Mouse (Mus musculus): ENCODE data around the gene 6030408B16Rik. TPM values are rescaled to one million over a fixed set of nuclear protein-coding genes. Genes with fewer than 3 reads are reported as not detected.

6030408B16Rik gene
- polyA plus RNA-seq, 1 experiment: 0.41 TPM

DNA sequence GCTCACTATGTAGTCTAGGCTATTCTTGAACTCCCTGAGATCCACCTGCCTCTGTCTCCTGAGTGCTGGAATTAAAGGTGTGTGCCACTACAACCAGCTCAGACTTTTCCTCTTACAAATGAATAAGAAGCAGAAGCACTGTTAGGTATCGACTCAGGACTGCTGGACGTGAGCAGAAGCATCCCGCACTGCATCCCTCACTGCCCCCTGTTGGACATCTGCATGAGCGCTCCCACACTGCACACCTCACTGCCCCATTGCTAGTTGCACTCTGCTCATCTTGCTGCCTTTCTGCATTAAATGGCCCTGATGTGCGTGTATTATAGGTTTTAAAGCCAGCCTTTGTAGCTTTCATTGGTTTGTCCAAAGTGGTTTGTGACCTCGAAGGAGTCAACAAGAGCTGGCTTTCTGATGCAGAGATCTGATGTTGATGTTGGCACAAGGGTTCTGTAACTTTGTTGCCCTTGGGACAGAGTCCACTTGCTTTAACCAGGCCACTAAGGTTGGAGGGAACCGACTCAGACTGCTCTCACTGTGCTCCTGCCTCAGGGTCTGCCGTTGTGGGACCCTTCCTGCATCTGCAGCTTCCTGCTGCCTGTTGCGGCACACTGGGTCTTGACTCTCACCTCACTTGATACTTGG is 6.8 kb upstream of the 6030408B16Rik start:
- no peak for TF ChIP-seq POLR2A (IDR thresholded peaks at IDR 0.05; ENCODE audit: borderline replicate concordance, extremely low read depth, insufficient read depth, insufficient read length, poor library complexity, severe bottlenecking)
- peak; percentile 44; the same call in 1 of the 2 replicates for TF ChIP-seq CTCF (IDR thresholded peaks at IDR 0.05; ENCODE audit: borderline replicate concordance, extremely low read depth, insufficient read depth, insufficient read length)
- DNase-seq (ENCODE audit: low read depth): peak; percentile 9

DNA sequence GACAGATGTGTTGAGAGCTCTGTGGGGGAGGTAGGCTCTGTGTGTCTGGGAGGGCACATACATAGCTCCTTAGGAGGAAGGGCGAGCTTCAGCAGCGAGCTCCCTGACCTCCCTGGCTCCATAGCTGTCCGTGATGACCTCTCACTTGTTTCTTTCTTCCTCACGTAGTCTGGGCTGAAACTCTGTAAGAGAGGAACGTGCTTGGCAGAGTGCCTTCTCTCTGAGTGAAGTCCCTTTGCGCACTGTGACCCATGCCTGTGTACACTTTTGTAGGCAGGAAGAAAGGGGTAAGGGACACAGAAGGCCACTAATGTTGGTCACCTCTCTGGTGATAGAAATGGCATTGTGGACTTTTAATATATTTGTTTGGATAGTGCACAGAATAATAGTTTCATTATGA is 5.7 kb upstream of the 6030408B16Rik start:
- no peak for DNase-seq (ENCODE audit: low read depth)
- TF ChIP-seq CTCF (IDR thresholded peaks at IDR 0.05; ENCODE audit: borderline replicate concordance, extremely low read depth, insufficient read depth, insufficient read length) (no peak), POLR2A (IDR thresholded peaks at IDR 0.05; ENCODE audit: borderline replicate concordance, extremely low read depth, insufficient read depth, insufficient read length, poor library complexity, severe bottlenecking) (no peak)

DNA sequence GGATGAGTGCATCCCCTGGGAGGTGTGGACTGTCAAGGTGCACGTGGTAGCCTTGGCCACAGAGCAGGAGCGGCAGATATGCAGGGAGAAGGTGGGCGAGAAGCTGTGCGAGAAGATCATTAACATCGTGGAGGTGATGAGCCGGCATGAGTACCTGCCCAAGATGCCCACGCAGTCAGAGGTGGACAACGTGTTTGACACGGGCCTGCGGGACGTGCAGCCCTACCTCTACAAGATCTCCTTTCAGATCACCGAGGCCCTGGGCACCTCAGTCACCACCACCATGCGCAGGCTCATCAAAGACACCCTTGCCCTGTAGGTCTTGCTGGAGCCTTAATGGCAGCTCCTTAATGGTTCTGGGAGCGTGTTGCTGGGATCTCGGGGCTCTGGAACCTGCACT is 2.7 kb upstream of the 6030408B16Rik start:
- no peak for TF ChIP-seq CTCF (IDR thresholded peaks at IDR 0.05; ENCODE audit: borderline replicate concordance, extremely low read depth, insufficient read depth, insufficient read length)
- TF ChIP-seq POLR2A (IDR thresholded peaks at IDR 0.05; ENCODE audit: borderline replicate concordance, extremely low read depth, insufficient read depth, insufficient read length, poor library complexity, severe bottlenecking): no peak
- no peak for DNase-seq (ENCODE audit: low read depth)

DNA sequence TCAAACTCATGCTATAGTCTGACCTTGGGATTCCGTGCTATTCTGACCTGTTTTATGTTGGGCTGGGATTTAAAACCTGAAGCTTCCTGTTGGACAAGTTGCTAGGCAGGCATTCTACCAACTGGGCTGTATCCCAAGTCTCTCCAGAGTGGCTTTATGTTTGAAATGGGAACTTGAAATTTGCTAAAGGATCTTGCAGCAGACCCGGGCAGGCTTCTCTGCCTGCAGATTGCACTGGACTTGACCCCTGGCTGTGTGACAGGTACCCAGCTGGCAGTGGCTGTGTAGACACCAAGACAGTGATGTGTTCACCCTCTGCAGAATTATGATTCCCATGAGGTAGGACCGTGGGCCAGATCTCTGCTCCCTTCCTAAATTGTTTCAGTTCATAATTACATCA is 1.0 kb upstream of the 6030408B16Rik start:
- TF ChIP-seq CTCF (IDR thresholded peaks at IDR 0.05; ENCODE audit: borderline replicate concordance, extremely low read depth, insufficient read depth, insufficient read length) (no peak), POLR2A (IDR thresholded peaks at IDR 0.05; ENCODE audit: borderline replicate concordance, extremely low read depth, insufficient read depth, insufficient read length, poor library complexity, severe bottlenecking) (no peak)
- no peak for DNase-seq (ENCODE audit: low read depth)

DNA sequence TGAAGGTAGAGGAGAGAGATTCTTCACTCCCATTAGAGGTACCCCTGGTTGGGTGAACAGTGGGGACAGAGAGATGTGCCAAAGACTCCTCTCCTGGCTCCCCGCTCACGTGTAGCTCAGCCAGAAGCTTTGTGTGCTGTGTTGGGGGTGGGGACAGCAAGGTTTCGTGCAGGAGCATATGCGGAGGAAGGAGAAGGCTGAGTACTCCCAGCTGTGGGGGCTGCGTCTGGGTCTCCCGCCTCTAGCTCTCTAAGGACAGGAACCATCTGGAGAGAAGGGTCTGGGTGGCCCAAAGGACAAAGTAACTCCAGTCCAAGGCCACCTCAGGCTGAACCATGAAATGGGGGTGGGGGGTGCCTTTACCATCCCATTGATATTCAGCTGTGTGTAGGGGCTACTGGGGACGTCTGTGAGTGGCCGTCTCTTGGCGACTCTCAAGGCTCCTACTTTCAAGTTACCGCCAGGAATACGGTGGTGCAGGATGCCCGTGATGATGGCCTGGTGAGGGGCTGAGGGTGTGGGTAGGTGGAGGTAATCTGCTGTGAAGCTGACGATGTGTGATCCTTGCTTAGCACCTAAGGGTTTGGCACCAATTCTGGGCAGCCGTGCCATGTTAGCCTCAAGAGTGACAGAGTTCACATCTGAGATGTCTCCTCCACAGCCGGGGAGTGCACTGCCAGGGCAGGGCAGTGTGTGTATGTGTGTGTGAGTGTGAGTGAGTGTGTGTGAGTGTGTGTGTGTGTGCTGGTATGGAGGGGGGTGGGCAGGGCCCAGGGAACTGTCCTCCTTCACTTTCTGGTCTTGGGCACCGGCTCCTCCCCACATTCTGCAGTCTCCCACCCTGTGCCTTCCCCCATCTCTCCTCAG is 1.2 kb downstream of the 6030408B16Rik start:
- no peak for TF ChIP-seq POLR2A (IDR thresholded peaks at IDR 0.05; ENCODE audit: borderline replicate concordance, extremely low read depth, insufficient read depth, insufficient read length, poor library complexity, severe bottlenecking)
- no peak for TF ChIP-seq CTCF (IDR thresholded peaks at IDR 0.05; ENCODE audit: borderline replicate concordance, extremely low read depth, insufficient read depth, insufficient read length)

DNA sequence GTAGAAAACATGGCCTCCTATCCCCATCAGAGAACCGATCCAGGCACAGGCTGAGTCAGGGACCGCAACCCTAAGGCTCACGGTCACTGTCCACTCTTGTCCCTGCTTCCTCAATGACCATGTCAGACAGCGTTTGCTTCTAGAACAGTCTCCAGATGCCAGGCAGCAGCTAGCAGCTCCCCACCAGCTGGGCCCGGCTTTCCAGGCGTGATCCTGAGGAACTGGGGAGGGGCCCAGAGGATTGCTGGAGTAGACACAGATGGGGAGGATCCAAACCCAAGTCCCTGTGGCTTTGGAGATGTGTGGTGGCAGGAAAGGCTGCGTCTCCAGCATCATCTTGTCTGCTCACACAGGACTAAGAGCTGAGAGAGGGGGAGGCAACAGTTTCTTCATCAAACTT is 2.1 kb downstream of the 6030408B16Rik start:
- TF ChIP-seq CTCF (IDR thresholded peaks at IDR 0.05; ENCODE audit: borderline replicate concordance, extremely low read depth, insufficient read depth, insufficient read length): no peak
- no peak for DNase-seq (ENCODE audit: low read depth)

More for the DNA sequence above, 1.2 kb downstream of the 6030408B16Rik start:
- DNase-seq (ENCODE audit: low read depth): no peak

DNA sequence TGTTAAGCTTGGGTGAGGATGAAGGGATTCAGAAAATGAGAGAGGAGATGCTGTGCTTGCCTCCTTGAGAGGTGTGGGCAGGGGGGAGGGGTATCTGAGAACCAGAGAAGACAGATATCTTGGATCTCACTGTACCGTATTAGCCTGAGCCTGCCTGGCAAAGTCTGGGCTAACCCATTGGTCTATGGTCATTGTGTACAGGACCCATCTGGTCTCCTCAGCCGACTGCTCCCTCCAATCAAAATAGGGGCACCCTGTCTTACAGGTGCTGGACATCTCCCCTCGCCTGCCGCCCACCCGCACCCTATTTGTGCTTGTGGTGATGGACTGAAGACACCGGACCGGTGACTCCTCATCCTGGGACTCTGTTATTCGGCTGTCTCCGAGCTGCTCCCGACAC is 2.6 kb downstream of the 6030408B16Rik start:
- no peak for DNase-seq (ENCODE audit: low read depth)
- TF ChIP-seq CTCF (IDR thresholded peaks at IDR 0.05; ENCODE audit: borderline replicate concordance, extremely low read depth, insufficient read depth, insufficient read length): no peak
- TF ChIP-seq POLR2A (IDR thresholded peaks at IDR 0.05; ENCODE audit: borderline replicate concordance, extremely low read depth, insufficient read depth, insufficient read length, poor library complexity, severe bottlenecking): no peak

DNA sequence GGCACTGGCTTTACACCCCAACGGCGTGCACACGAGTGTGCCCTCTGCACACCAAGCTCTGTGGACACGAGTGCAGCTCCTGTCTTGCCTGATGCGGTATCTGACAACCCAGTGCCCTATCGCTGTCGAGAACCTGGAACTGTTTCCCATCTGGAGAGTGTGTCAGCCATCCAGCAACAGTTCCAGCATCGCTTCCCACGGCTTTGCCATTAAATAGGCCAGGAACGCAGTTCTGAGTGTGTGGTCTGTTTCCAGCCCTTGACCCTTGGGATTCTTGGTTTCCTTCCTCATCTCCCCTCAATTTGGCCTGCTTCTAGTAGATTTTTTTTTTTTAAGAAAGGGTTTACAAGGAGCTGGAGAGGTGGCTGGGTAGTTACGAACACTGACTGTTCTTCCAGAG is 3.1 kb downstream of the 6030408B16Rik start:
- no peak for DNase-seq (ENCODE audit: low read depth)
- no peak for TF ChIP-seq CTCF (IDR thresholded peaks at IDR 0.05; ENCODE audit: borderline replicate concordance, extremely low read depth, insufficient read depth, insufficient read length)
- no peak for TF ChIP-seq POLR2A (IDR thresholded peaks at IDR 0.05; ENCODE audit: borderline replicate concordance, extremely low read depth, insufficient read depth, insufficient read length, poor library complexity, severe bottlenecking)

DNA sequence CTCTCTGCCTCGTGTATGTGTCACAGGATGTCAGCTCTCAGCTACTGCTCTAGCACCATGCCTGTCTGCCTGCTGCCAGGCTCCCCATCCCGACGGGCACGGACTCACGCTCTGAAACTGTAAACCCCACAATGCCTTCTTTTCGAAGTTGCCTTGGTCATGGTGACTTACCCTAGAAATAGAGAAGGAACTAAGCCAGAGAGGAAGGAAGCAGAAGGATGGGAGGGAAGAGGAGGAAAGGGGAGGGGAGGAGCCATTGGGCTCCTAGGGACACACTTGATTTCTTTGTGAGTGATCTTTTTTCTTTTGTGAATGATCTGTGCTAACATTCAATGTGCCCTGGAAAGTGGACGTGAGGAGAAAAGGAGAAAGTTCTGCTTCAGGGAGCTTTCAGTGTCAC is 5.0 kb downstream of the 6030408B16Rik start:
- DNase-seq (ENCODE audit: low read depth): no peak
- TF ChIP-seq POLR2A (IDR thresholded peaks at IDR 0.05; ENCODE audit: borderline replicate concordance, extremely low read depth, insufficient read depth, insufficient read length, poor library complexity, severe bottlenecking) (no peak), CTCF (IDR thresholded peaks at IDR 0.05; ENCODE audit: borderline replicate concordance, extremely low read depth, insufficient read depth, insufficient read length) (no peak)

DNA sequence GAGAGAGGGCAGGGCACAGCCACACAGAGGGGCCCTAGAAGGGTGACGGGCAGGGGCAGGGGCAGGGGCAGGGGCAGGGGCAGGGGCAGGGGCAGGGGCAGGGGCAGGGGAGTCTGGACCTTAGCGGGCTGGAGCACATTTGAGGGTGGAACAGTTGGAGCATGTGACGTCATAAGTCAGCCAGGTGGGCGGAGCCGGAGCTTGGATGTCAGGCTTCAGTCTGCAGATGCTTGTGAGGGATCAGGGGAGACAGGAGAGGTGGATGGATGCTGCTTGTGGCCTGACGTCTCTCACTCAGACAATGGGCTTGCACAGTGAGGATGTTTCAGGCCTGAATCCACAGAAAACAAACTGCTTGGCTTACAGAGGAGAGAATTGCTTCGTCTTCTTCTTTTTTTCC is 5.5 kb downstream of the 6030408B16Rik start:
- DNase-seq (ENCODE audit: low read depth): peak; percentile 54
- TF ChIP-seq POLR2A (IDR thresholded peaks at IDR 0.05; ENCODE audit: borderline replicate concordance, extremely low read depth, insufficient read depth, insufficient read length, poor library complexity, severe bottlenecking) (no peak), CTCF (IDR thresholded peaks at IDR 0.05; ENCODE audit: borderline replicate concordance, extremely low read depth, insufficient read depth, insufficient read length) (no peak)

DNA sequence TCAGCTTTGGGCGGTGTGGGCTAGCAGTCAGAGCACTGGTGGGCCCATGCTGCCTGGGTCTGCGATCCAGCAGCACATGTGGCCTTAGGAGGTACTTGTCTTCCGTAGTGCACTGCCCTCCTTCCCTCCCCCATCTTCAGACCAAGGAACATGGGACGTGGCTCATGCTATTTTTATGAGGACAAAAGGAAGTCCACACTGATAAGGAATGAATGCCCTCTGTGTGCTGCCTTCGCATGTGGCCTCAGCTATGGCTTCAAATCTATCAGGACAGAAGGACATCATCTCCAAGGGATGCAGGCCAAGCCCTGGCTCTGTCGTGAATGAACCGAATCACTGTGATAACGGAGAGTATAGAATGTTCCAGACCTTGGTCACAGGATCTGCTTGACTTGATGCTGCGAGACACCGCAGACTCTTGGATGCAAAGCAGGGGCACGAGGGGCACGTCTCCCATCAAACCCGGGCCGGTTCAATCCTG is 6.5 kb downstream of the 6030408B16Rik start:
- TF ChIP-seq CTCF (IDR thresholded peaks at IDR 0.05; ENCODE audit: borderline replicate concordance, extremely low read depth, insufficient read depth, insufficient read length) (no peak), POLR2A (IDR thresholded peaks at IDR 0.05; ENCODE audit: borderline replicate concordance, extremely low read depth, insufficient read depth, insufficient read length, poor library complexity, severe bottlenecking) (no peak)
- DNase-seq (ENCODE audit: low read depth): no peak

All from brain, embryonic 14.5 days (tissue).